In the genomic region with DNA sequence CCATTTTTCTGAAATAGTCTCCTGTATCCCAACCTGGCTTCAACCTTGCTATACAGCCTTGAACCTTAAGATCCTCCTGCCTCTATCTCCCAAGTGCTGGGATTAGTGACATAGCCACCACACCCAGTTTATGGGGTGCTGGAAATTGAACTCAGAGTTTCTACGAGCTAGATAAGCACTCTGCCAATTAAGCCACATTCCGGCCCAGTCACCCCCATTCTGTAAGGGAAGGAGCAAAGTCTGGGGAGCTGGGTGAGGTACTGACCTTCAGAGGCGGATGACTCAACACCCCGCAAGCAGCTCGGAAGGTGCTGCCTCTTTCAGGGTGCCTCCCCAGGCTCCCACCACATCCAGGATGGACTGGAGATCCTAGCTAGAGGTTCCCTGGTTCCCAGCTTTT, we compare ENCODE assay signal across 22 mouse cellular contexts. TPM values are rescaled to one million over a fixed set of nuclear protein-coding genes. Genes with fewer than 3 reads are reported as not detected.
DNase-seq lines count a peak whose midpoint lies in the region; ATAC-seq and TF ChIP-seq lines count a peak whose summit lies in the region.
"Had no signal": no experiment of that assay in that cellular context is flagged by ENCODE, and none has a peak within 500 bp of the region (broad histone marks: within the 10 kb centered on the region; RNA-seq: fewer than 3 reads in every experiment).

No protein-coding gene starts in this region.

- DNase-seq in gastrocnemius, postnatal 14 days, result peak; percentile 2
- DNase-seq in gastrocnemius, adult 18-20 months (ENCODE audit: low spot score), result no peak
- peak; percentile 5 for DNase-seq in thymus, postnatal 4 days
- DNase-seq in thymus, adult 2 months, result no peak
- DNase-seq in MEL (ENCODE audit: low read depth, low spot score), result peak; percentile 71
- no peak for DNase-seq in natural killer cell, adult 2 months (ENCODE audit: low spot score in 2 of 2)
- no peak for DNase-seq in hindbrain, postnatal 0 days (ENCODE audit: low spot score)
- DNase-seq: adrenal gland, postnatal 14 days; cerebellum, adult 11 months; forebrain, postnatal 0 days; kidney, adult 18-20 months; liver; midbrain, embryonic 14.5 days had no signal

- no peak for TF ChIP-seq POLR2A in thymus, adult 2 months (IDR thresholded peaks at IDR 0.05; ENCODE audit: control insufficient read depth, extremely low read depth, insufficient read depth, low read length, poor library complexity)
- no peak for TF ChIP-seq POLR2A in MEL (IDR thresholded peaks at IDR 0.05; ENCODE audit: control insufficient read depth in 1 of 2, insufficient read depth in 1 of 2, low read depth in 1 of 2, low read length in 2 of 2, poor library complexity in 1 of 2)
- peak; percentile 12; the same call in 1 of the 2 replicates for TF ChIP-seq POLR2A in small intestine, adult 2 months (IDR thresholded peaks at IDR 0.05; ENCODE audit: low read depth, low read length)

- peak; percentile 51 to 64; a peak in 3 of 4 replicates for TF ChIP-seq EP300 in MEL (IDR thresholded peaks at IDR 0.05; ENCODE audit: low read depth in 1 of 2, low read length in 2 of 2)

- no peak for TF ChIP-seq CTCF in thymus, adult 2 months (IDR thresholded peaks at IDR 0.05; ENCODE audit: borderline replicate concordance, control insufficient read depth, extremely low read depth, insufficient read depth, low read length, poor library complexity)
- no peak for TF ChIP-seq CTCF in MEL (IDR thresholded peaks at IDR 0.05 in 2 of 3, conservative IDR thresholded peaks at IDR 0.05 in 1 of 3; ENCODE audit: control insufficient read depth in 1 of 3, insufficient read depth in 1 of 3, low read depth in 2 of 3, low read length in 3 of 3, poor library complexity in 1 of 3, severe bottlenecking in 1 of 3)
- TF ChIP-seq CTCF in small intestine, adult 2 months (IDR thresholded peaks at IDR 0.05; ENCODE audit: extremely low read depth, insufficient read length, insufficient replicate concordance, low read depth, low read length), result no peak
- no peak for TF ChIP-seq CTCF in hindbrain, postnatal 0 days (IDR thresholded peaks at IDR 0.05; ENCODE audit: low read depth)

- 97% methylated on average over 5 of the region's 5 CpGs for WGBS in thymus, adult 2 months
- WGBS in small intestine, adult 2 months, result 26% methylated on average over 5 of the region's 5 CpGs
- WGBS in hindbrain, postnatal 0 days, result 93% methylated on average over 5 of the region's 5 CpGs

- no peak for ATAC-seq in hindbrain, postnatal 0 days
- ATAC-seq: forebrain, postnatal 0 days had no signal

- no peak overlapping the region for H3K4me3 ChIP-seq in thymus, adult 2 months (ENCODE audit: control insufficient read depth, insufficient read depth, low read length)
- H3K4me3 ChIP-seq in MEL (ENCODE audit: control insufficient read depth in 1 of 2, insufficient read depth in 1 of 2, low read depth in 2 of 2, low read length in 2 of 2), result no peak overlapping the region
- H3K4me3 ChIP-seq in small intestine, adult 2 months (ENCODE audit: low read depth, low read length), result no peak overlapping the region
- H3K4me3 ChIP-seq in hindbrain, postnatal 0 days (ENCODE audit: low read length), result no peak overlapping the region
- H3K4me3 ChIP-seq: forebrain, embryonic 10.5 days; heart, adult 2 months; heart, embryonic 15.5 days; hindbrain, embryonic 15.5 days; limb, embryonic 10.5 days; liver, embryonic 15.5 days; lung, embryonic 15.5 days; neural tube, embryonic 13.5 days had no signal

- H3K27ac ChIP-seq in thymus, adult 2 months (ENCODE audit: control insufficient read depth, insufficient read depth, low read length), result no peak overlapping the region
- H3K27ac ChIP-seq in MEL (ENCODE audit: control insufficient read depth, low read depth, low read length), result peak overlapping the region; percentile 51
- H3K27ac ChIP-seq in small intestine, adult 2 months (ENCODE audit: insufficient read depth, low read depth, low read length), result peak overlapping the region; percentile 99
- H3K27ac ChIP-seq in hindbrain, postnatal 0 days, result no peak overlapping the region
- H3K27ac ChIP-seq: forebrain, embryonic 10.5 days; heart, adult 2 months; heart, embryonic 15.5 days; hindbrain, embryonic 15.5 days; limb, embryonic 10.5 days; liver, embryonic 15.5 days; lung, embryonic 15.5 days; neural tube, embryonic 13.5 days had no signal

- TF ChIP-seq RAD21 in MEL (IDR thresholded peaks at IDR 0.05; ENCODE audit: low read depth, low read length), result no peak

- no peaks in the 10 kb centered on the region for H3K36me3 ChIP-seq in thymus, adult 2 months (ENCODE audit: control insufficient read depth, insufficient read depth, low read length)
- peaks cover 0 to 42% of the 10 kb centered on the region in 2 experiments; a peak in 2 of 4 replicates for H3K36me3 ChIP-seq in MEL (ENCODE audit: control insufficient read depth in 1 of 2, insufficient read depth in 2 of 2, low read length in 2 of 2)
- peaks cover 28% of the 10 kb centered on the region for H3K36me3 ChIP-seq in small intestine, adult 2 months (ENCODE audit: control insufficient read depth, insufficient read depth, low read length)
- no peaks in the 10 kb centered on the region for H3K36me3 ChIP-seq in hindbrain, postnatal 0 days (ENCODE audit: insufficient read depth, low read length)
- H3K36me3 ChIP-seq: forebrain, embryonic 10.5 days; heart, embryonic 15.5 days; hindbrain, embryonic 15.5 days; limb, embryonic 10.5 days; liver, embryonic 15.5 days; lung, embryonic 15.5 days; neural tube, embryonic 13.5 days had no signal

- no peaks in the 10 kb centered on the region for H3K27me3 ChIP-seq in thymus, adult 2 months (ENCODE audit: control insufficient read depth, insufficient read depth, low read length)
- H3K27me3 ChIP-seq in MEL (ENCODE audit: control insufficient read depth in 1 of 2, insufficient read depth in 2 of 2, low read length in 2 of 2), result no peaks in the 10 kb centered on the region
- no peaks in the 10 kb centered on the region for H3K27me3 ChIP-seq in small intestine, adult 2 months (ENCODE audit: control insufficient read depth, insufficient read depth, low read length)
- no peaks in the 10 kb centered on the region for H3K27me3 ChIP-seq in hindbrain, postnatal 0 days (ENCODE audit: insufficient read depth, low read length)
- H3K27me3 ChIP-seq: hindbrain, embryonic 15.5 days had no signal

- H3K4me2 ChIP-seq in hindbrain, postnatal 0 days (ENCODE audit: low read depth, low read length), result no peak overlapping the region
- H3K4me2 ChIP-seq: heart, embryonic 15.5 days; hindbrain, embryonic 15.5 days; liver, embryonic 15.5 days; lung, embryonic 15.5 days; neural tube, embryonic 13.5 days had no signal

- H3K79me2 ChIP-seq in MEL (ENCODE audit: control insufficient read depth, insufficient read depth, low read length, poor library complexity), result no peaks in the 10 kb centered on the region

- H3K9me3 ChIP-seq in MEL (replicated peaks; ENCODE audit: insufficient read depth, low read length), result no peaks in the 10 kb centered on the region
- no peaks in the 10 kb centered on the region for H3K9me3 ChIP-seq in hindbrain, postnatal 0 days (ENCODE audit: low read length)
- H3K9me3 ChIP-seq: forebrain, embryonic 10.5 days; heart, embryonic 15.5 days; hindbrain, embryonic 15.5 days; limb, embryonic 10.5 days; liver, embryonic 15.5 days; lung, embryonic 15.5 days; neural tube, embryonic 13.5 days had no signal

- 0 out of 2 replicates have a peak overlapping the region, but pooled peaks have one; percentile 21 for H3K9ac ChIP-seq in MEL (ENCODE audit: control insufficient read depth, low read depth, low read length, poor library complexity, severe bottlenecking)
- no peak overlapping the region for H3K9ac ChIP-seq in hindbrain, postnatal 0 days (replicated peaks; ENCODE audit: low read length)
- H3K9ac ChIP-seq: forebrain, postnatal 0 days; heart, embryonic 15.5 days; hindbrain, embryonic 15.5 days; liver, embryonic 15.5 days; lung, embryonic 15.5 days; neural tube, embryonic 13.5 days had no signal

- H3K4me1 ChIP-seq in thymus, adult 2 months (replicated peaks; ENCODE audit: control insufficient read depth, insufficient read depth, low read length), result peaks cover 34% of the 10 kb centered on the region
- peaks cover 13 to 46% of the 10 kb centered on the region in 2 experiments for H3K4me1 ChIP-seq in MEL (ENCODE audit: control insufficient read depth in 1 of 2, insufficient read depth in 2 of 2, low read length in 2 of 2)
- peaks cover 50% of the 10 kb centered on the region for H3K4me1 ChIP-seq in small intestine, adult 2 months (ENCODE audit: control insufficient read depth, insufficient read depth, insufficient read length, low read length)
- no peaks in the 10 kb centered on the region for H3K4me1 ChIP-seq in hindbrain, postnatal 0 days (ENCODE audit: insufficient read depth, low read length)
- H3K4me1 ChIP-seq: heart, embryonic 15.5 days; neural tube, embryonic 13.5 days had no signal

- intact Hi-C loops in gastrocnemius, postnatal 14 days (cut with DNase I; ENCODE audit: low total_unique reads), result no loop called here

RNA-seq across cellular contexts. Expression of a gene that starts 7.9 kb away (rescaled TPM):
- under 1 TPM; 0.27 to 0.66 TPM for total RNA-seq in gastrocnemius, postnatal 14 days (2021)
- total RNA-seq in gastrocnemius, adult 18-20 months (2021), result under 1 TPM; 0.11 to 0.26 TPM
- 13.5 and 15.9 TPM in 2 replicates for polyA plus RNA-seq in thymus, adult 2 months (2012; rRNA removed)
- 0.35 and 1.2 TPM in 2 replicates for total RNA-seq in MEL (2012; rRNA removed)
- 1 to 10 TPM in 1 of 2 experiments, not detected in 1; 6.8 TPM for polyA plus RNA-seq in MEL (2012; ENCODE audit: insufficient read depth in 1 of 2, insufficient read length in 2 of 2, low read depth in 1 of 2, low replicate concordance in 2 of 2, missing spikeins in 1 of 2)
- 104 and 312 TPM in 2 replicates for polyA plus RNA-seq in small intestine, adult 2 months (2012; rRNA removed)
- 24.5 and 26.7 TPM in 2 replicates for total RNA-seq in hindbrain, postnatal 0 days (2014; rRNA removed)
- polyA plus RNA-seq in hindbrain, postnatal 0 days (2015; fragmentation: Nextera tagmentation; extraction: Ambion mirVana), result 5.9 and 6.2 TPM in 2 replicates

RNA-seq across cellular contexts. Expression of a gene that starts 55.9 kb away (rescaled TPM):
- total RNA-seq in gastrocnemius, postnatal 14 days (2021), result 1 to 10 TPM; 1.1 TPM
- under 1 TPM; 0.39 to 0.83 TPM for total RNA-seq in gastrocnemius, adult 18-20 months (2021)
- polyA plus RNA-seq in thymus, adult 2 months (2012; rRNA removed), result 1.7 and 2.0 TPM in 2 replicates
- total RNA-seq in MEL (2012; rRNA removed), result 0.19 and 0.20 TPM in 2 replicates
- under 1 TPM in 1 of 2 experiments, not detected in 1; 0.36 TPM for polyA plus RNA-seq in MEL (2012; ENCODE audit: insufficient read depth in 1 of 2, insufficient read length in 2 of 2, low read depth in 1 of 2, low replicate concordance in 2 of 2, missing spikeins in 1 of 2)
- 3.7 and 6.8 TPM in 2 replicates for polyA plus RNA-seq in small intestine, adult 2 months (2012; rRNA removed)
- total RNA-seq in hindbrain, postnatal 0 days (2014; rRNA removed), result 2.3 and 3.2 TPM in 2 replicates
- polyA plus RNA-seq in hindbrain, postnatal 0 days (2015; fragmentation: Nextera tagmentation; extraction: Ambion mirVana), result 1.0 and 1.5 TPM in 2 replicates

RNA-seq across cellular contexts. Expression of a gene that starts 58.2 kb away (rescaled TPM):
- total RNA-seq in gastrocnemius, postnatal 14 days (2021), result under 1 TPM; 0.66 to 0.93 TPM
- total RNA-seq in gastrocnemius, adult 18-20 months (2021), result under 1 TPM; 0.50 to 0.76 TPM
- 27.3 and 38.2 TPM in 2 replicates for polyA plus RNA-seq in thymus, adult 2 months (2012; rRNA removed)
- 0.82 and 1.1 TPM in 2 replicates for total RNA-seq in MEL (2012; rRNA removed)
- 1 to 10 TPM in 1 of 2 experiments, not detected in 1; 5.1 TPM for polyA plus RNA-seq in MEL (2012; ENCODE audit: insufficient read depth in 1 of 2, insufficient read length in 2 of 2, low read depth in 1 of 2, low replicate concordance in 2 of 2, missing spikeins in 1 of 2)
- polyA plus RNA-seq in small intestine, adult 2 months (2012; rRNA removed), result 24.9 and 58.2 TPM in 2 replicates
- total RNA-seq in hindbrain, postnatal 0 days (2014; rRNA removed), result 1.5 and 3.0 TPM in 2 replicates
- polyA plus RNA-seq in hindbrain, postnatal 0 days (2015; fragmentation: Nextera tagmentation; extraction: Ambion mirVana), result 1.2 and 1.7 TPM in 2 replicates

Comparison
In these comparisons a context has a peak if more than half of its experiments do, and no peak if none do; other contexts are left out.
1. DNase-seq: peak in gastrocnemius, postnatal 14 days (single experiment), thymus, postnatal 4 days (single experiment) and MEL (single experiment); none in gastrocnemius, adult 18-20 months (single experiment), thymus, adult 2 months (single experiment), natural killer cell, adult 2 months (0 of 2) and hindbrain, postnatal 0 days (single experiment).
2. H3K27ac ChIP-seq: peak in MEL (single experiment) and small intestine, adult 2 months (single experiment); none in thymus, adult 2 months (single experiment) and hindbrain, postnatal 0 days (single experiment).
3. RNA of a gene that starts 7.9 kb away (total RNA-seq): 24.5 to 26.7 TPM in hindbrain, postnatal 0 days; 0.27 to 0.66 TPM in gastrocnemius, postnatal 14 days, 0.35 to 1.2 TPM in MEL and 0.11 to 0.26 TPM in gastrocnemius, adult 18-20 months; every median in the first group is over 10 times any median in the second.